Mouse (Mus musculus): ENCODE measurements around the gene Rfx7.

DNA sequence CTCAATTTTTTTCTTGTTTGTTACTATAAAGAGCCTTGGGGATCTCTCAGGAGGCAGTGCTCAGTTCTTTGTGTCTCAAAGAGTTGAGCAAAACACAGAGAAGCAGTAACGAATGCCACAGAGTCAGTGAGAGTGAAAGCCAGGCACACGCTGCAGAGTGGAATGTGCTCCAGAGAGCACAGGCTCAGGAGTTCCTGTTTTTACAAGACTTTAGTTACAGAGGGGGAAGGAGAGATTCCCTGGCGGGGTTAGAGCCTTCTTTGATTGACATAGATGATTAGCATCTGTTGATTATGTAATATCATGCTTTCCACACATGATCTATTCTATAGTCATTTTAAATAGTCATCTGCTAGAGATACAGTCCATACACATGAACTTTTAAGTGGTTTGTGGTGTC, 48.2 kb downstream of the Rfx7 start:
- TF ChIP-seq CTCF (conservative IDR thresholded peaks at IDR 0.05; ENCODE audit: insufficient read depth, insufficient read length, low read depth, low read length) (no peak), POLR2A (IDR thresholded peaks at IDR 0.05; ENCODE audit: low read depth, low read length) (no peak)
